Mouse (Mus musculus) midbrain, embryonic 10.5 days (tissue): ENCODE measurements at regions not wholly inside any gene's neighbourhood (a gene's known extent, or its start where the extent isn't known, plus 50 kb on each side); places are given as distances from the start of the nearest gene placed in this dataset.

Experiments
- DNase-seq: peaks from one replicate; pipeline ENCODE4 v3.0.0-alpha.2; 2017; ENCODE audit warnings: low spot score
- H3K27ac ChIP-seq: fragments of 300-500 bp; sonication (generic); replicated peaks from 2 replicates; pipeline ENCODE4 v1.5.1; 2016; ENCODE audit warnings: mild to moderate bottlenecking
- H3K27me3 ChIP-seq: fragments of 300-500 bp; sonication (generic); 2 replicates; pipeline ENCODE4 v1.6.1; 2016; ENCODE audit warnings: low read depth, mild to moderate bottlenecking; ENCODE audit not compliant: poor library complexity, severe bottlenecking
- H3K36me3 ChIP-seq: fragments of 300-500 bp; sonication (generic); 2 replicates; pipeline ENCODE4 v1.6.1; 2016; ENCODE audit warnings: mild to moderate bottlenecking, moderate library complexity
- H3K4me1 ChIP-seq: fragments of 300-500 bp; sonication (generic); 2 replicates; pipeline ENCODE4 v1.6.1; 2016
- H3K4me3 ChIP-seq: fragments of 300-500 bp; sonication (generic); 2 replicates; pipeline ENCODE4 v1.5.1; 2016; ENCODE audit warnings: mild to moderate bottlenecking, moderate library complexity
- H3K9me3 ChIP-seq: fragments of 300-500 bp; sonication (generic); replicated peaks from 2 replicates; pipeline ENCODE4 v1.6.1; 2016; ENCODE audit warnings: mild to moderate bottlenecking
- WGBS: fragments of 180-500 bp; shearing (Covaris S2); methylation state at CpG from one replicate; pipeline ENCODE4 v1.1.7; 2016; 5-methylcytosine and 5-hydroxymethylcytosine counted together

DNA sequence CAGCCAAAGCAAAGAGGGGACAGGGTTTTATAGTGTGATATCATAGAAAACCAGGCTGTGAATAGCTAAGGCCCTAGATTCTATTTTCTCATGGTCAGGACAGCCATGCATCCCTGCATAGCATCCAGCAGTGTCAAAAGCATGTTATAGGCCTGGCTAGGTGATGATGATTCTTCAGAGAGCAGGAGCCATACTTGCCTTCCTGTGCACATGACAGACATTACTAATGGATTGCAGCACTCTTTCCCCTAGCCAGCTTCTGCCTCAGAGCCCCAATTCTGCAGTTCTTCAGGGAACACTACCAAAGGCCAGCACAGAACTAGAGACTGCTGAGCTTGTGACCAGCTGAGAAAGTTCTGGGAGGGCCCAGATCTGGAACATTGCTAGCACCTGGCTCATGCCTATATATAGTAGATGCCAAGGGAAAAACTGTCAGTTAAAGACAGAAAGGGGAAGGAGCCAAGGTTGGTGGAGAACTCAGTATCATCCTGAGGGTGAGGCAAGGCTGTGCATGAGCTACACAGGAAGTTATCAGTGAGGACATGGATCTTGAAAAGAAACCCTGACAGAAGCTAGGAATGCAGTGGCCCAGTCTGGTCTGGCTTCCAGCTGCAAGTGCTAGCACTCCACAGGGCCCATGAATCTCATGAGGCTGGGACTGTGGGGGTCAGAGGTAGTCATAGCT is 95.6 kb downstream of the 1810010D01Rik start:
- Histone ChIP-seq H3K27me3 (no peaks in the 10 kb centered on the region), H3K4me1 (peaks cover 28% of the 10 kb centered on the region), H3K4me3 (no peak overlapping the region), H3K36me3 (no peaks in the 10 kb centered on the region), H3K27ac (0 out of 2 replicates have a peak overlapping the region, but pooled peaks have one; percentile 46), H3K9me3 (no peaks in the 10 kb centered on the region)
- no peak for DNase-seq

DNA sequence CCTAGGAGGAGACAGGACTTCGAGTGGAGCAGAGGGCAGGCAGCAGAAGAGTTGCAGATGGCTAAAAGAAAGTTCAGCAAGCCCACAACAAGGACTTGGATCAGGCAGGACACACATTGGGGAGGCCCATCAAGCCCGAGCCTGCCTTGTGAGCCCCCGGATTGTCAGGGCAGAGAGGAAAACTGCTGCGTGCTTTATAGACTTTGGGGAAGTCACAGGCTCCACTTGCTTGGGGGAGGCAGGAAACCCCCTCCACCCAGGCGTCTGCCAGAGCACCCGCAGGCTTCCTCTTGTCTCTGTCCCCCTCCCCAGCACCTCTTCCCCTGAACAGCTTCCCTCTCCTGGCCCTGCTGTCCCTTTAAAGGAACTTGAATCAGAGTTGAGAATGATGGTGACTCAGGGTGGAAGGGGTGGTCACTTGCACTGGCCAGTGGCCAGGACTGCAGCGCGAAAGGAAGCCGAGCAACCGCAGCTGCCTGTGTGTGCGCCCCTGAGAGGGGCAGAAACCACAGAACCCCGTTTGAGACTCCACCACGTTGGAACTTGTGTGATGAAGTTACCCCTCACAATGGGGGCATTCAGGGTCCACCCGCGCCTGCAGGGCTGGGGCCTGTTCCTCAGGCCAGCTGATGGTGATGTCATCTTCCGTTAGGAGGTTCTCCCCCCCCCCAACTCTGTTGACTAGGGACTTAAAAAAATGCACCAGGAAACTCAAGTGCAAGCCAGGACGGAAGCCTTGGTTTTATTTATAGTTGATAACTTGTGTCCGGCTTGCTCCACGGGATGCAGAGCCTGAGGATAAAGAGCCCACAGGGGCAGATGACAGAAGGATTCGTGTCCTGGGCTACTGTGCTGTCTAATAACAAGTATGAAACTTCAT is 96.4 kb downstream of the 1810010D01Rik start:
- Histone ChIP-seq H3K27ac (peak overlapping the region; percentile 72), H3K4me3 (no peak overlapping the region), H3K9me3 (no peaks in the 10 kb centered on the region), H3K27me3 (no peaks in the 10 kb centered on the region), H3K4me1 (peaks cover 28% of the 10 kb centered on the region), H3K36me3 (no peaks in the 10 kb centered on the region)
- DNase-seq = no peak
- 75% methylated on average over 20 of the region's 20 CpGs for WGBS

DNA sequence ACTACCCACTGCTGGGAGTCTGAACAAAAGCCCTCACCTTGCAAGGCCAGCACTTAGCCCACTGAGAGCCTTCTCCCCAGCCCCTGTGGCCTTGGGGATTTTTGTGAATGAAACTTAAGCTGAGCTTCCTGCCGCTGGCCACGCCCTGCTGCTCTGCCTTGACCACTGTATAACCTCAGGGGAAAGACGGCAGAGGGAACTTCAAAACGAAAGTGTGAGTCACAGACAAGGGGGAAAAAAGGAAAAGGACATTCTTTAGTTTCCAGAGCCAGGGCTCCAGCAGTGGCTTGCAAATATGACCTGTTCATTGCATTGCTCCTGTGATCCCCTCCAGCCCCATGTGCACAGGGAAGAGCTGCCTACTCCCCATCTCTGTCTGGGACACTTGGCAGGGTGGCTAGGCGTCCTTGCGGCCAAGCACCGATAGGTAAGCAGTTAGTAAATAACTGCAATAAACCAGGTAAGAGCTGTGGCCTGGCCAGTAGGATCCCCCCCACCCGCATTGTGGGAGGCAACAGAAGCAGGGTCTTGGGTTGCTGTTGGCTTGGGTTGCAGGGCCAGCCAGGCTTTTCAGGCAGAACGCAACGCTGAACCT is 97.2 kb downstream of the 1810010D01Rik start:
- Histone ChIP-seq H3K4me3 (no peak overlapping the region), H3K9me3 (no peaks in the 10 kb centered on the region), H3K36me3 (no peaks in the 10 kb centered on the region), H3K27me3 (no peaks in the 10 kb centered on the region), H3K27ac (peak overlapping the region; percentile 72), H3K4me1 (peaks cover 28% of the 10 kb centered on the region)
- 53% methylated on average over 10 of the region's 10 CpGs for WGBS
- no peak for DNase-seq

DNA sequence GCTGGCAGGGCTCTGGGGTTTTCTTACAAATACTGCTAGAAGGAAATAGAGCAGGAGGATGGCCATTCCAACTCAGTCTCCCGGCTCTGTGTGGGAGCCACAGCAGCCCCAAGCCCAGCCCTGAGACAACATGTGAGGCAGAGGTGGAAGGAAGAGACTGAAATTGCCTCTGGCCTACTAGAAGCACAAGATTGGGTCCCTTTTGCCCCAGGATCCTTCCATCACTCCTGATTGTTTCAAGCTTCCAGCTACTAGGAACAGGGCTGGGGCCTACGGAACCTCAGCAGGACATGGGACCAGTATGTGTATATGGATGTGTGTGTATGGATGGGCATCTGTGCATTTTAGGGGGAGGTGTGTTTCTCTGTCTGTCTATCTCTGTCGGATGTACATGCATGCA is 97.9 kb downstream of the 1810010D01Rik start:
- DNase-seq = no peak
- 83% methylated on average over 3 of the region's 3 CpGs for WGBS
- H3K27ac ChIP-seq = peak overlapping the region; percentile 72; the same call in 1 of the 2 replicates

DNA sequence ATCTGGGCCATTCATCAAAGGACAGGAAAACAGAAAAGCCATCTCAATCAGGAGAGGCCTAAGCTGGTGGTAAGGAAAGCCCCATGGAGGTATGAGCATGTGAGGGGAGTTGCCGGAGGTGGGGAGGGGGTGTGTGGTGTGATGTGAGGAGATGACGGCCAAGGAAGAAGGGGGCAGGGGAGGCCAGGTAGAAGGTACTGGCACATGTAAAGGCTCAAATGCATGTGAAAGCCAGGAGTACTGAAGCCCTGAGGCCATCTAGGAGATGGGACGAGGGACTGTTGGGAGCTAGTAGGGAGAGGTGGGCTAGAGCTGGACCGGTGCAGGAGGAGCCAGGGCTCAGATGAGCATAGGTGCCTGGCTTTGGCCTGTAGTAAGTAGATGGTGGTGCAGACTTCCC is 98.4 kb downstream of the 1810010D01Rik start:
- H3K36me3 ChIP-seq = no peaks in the 10 kb centered on the region
- H3K4me1 ChIP-seq = peaks cover 25% of the 10 kb centered on the region
- 90% methylated on average over 4 of the region's 4 CpGs for WGBS
- no peak for DNase-seq
- H3K4me3 ChIP-seq = no peak overlapping the region
- H3K9me3 ChIP-seq = no peaks in the 10 kb centered on the region
- peak overlapping the region; percentile 4; the same call in 1 of the 2 replicates for H3K27ac ChIP-seq
- no peaks in the 10 kb centered on the region for H3K27me3 ChIP-seq

More for the DNA sequence above, 97.9 kb downstream of the 1810010D01Rik start:
- Histone ChIP-seq H3K36me3 (no peaks in the 10 kb centered on the region), H3K4me3 (no peak overlapping the region), H3K27me3 (no peaks in the 10 kb centered on the region), H3K4me1 (peaks cover 28% of the 10 kb centered on the region), H3K9me3 (no peaks in the 10 kb centered on the region)

DNA sequence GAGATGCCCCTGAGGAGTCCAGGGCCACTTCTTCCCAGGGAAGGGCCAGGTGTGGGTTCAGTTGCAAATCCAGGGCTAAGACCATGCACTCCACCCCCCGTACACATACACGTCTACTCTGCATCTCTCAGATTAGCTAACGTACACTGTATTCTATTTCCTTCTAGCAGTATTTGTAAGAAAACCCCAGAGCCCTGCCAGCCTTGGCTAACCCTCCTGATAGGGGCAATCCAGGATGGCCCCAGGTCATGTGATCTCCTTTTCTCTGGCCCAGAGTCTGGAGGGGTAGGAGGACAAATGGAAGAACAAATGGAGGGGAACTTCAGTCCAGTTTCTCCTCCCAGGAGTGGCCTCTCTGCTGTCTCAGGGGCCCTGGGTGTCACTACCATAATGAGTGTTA is 98.9 kb downstream of the 1810010D01Rik start:
- H3K27ac ChIP-seq = peak overlapping the region; percentile 4; the same call in 1 of the 2 replicates
- H3K4me1 ChIP-seq = peaks cover 20% of the 10 kb centered on the region
- no peaks in the 10 kb centered on the region for H3K27me3 ChIP-seq
- no peak for DNase-seq
- no peaks in the 10 kb centered on the region for H3K9me3 ChIP-seq
- no peak overlapping the region for H3K4me3 ChIP-seq
- no peaks in the 10 kb centered on the region for H3K36me3 ChIP-seq
- 93% methylated on average over 3 of the region's 3 CpGs for WGBS

DNA sequence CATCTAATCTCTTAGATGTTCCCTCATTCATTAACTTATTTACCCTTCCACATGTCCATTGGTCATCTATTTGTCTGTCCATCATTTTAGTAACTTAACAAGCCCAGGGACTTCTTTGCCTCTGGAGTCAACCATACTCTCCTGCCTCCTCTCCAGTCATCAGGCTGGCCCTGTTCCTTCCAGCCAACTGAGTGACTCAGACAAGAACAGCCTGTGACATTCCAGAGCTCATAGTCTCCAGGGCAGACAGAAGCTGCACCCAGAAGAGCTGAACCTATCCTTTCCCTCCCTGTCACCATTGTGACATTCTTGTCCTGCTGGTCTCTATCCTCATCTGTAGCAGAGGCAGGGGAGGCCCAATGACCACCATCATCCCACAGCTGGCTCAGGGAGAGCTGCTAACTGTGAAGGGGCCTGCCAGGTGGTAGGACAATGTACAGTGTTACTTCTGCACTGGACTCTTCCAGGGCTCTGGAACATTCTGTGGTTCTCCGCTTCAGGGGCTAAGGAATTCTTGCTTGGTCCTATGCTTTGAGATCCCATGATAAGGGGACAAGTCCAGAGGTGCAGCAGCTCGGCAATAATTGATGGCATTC is 100.2 kb downstream of the 1810010D01Rik start:
- Histone ChIP-seq H3K36me3 (no peaks in the 10 kb centered on the region), H3K27ac (no peak overlapping the region), H3K4me3 (no peak overlapping the region), H3K9me3 (no peaks in the 10 kb centered on the region), H3K4me1 (peaks cover 17% of the 10 kb centered on the region), H3K27me3 (no peaks in the 10 kb centered on the region)
- 89% methylated on average over 2 of the region's 2 CpGs for WGBS
- no peak for DNase-seq

DNA sequence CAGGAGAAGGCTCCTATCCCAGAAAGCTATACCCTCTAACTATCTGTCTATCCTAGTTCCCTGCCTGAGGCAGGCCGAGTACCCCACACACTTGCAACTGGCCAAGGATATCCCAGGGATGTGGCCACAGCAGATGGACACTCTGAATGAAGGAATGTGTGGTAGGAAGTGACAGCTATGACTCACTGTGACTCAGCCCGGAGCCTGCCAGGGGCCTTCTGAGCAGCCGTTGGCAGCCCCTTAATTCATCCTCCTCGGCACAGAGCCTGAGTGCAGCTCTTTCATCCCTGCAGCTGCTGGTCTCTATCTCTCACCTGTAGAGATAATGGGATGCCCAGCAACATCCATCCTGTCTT is 101.4 kb downstream of the 1810010D01Rik start:
- no peaks in the 10 kb centered on the region for H3K36me3 ChIP-seq
- H3K4me1 ChIP-seq = peaks cover 12% of the 10 kb centered on the region
- no peaks in the 10 kb centered on the region for H3K9me3 ChIP-seq
- no peak overlapping the region for H3K4me3 ChIP-seq
- DNase-seq = no peak
- whole genome bisulfite sequencing = 86% methylated on average over 4 of the region's 4 CpGs
- H3K27me3 ChIP-seq = no peaks in the 10 kb centered on the region
- no peak overlapping the region for H3K27ac ChIP-seq

DNA sequence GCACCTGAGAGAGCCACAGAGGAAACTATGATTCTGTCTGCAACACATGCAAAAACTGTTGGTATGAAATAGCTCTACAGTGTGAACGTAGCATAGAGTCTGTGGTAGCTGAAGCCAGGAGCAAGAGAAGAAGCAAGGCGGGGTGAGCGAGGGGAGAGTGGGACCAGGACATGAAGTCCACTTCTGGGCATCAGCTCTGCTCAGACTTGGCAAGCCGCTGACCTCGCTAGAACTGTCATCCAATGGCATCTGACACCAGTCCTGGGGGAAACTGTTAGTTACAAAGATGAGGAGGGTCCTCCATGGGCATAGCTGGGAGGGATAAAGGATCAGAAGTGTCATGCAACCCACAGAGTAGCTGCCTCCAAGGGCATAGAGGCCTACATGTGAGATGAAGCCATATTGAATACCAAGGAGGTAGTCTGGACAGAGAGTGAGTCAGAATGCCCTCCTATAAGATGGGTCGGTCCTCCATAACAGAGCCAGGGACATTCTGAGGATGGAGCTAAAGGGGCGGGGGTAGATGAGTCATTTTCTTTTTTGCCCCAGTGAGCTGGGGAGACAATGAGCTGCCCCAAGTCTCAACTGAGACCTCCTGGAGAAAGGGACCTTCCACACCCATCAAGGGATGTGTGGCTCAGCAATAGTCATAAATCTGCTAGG is 102.0 kb downstream of the 1810010D01Rik start:
- Histone ChIP-seq H3K27ac (no peak overlapping the region), H3K4me3 (no peak overlapping the region), H3K4me1 (peaks cover 7% of the 10 kb centered on the region), H3K36me3 (no peaks in the 10 kb centered on the region), H3K27me3 (no peaks in the 10 kb centered on the region), H3K9me3 (no peaks in the 10 kb centered on the region)
- WGBS = 90% methylated on average over 7 of the region's 7 CpGs
- DNase-seq = no peak

DNA sequence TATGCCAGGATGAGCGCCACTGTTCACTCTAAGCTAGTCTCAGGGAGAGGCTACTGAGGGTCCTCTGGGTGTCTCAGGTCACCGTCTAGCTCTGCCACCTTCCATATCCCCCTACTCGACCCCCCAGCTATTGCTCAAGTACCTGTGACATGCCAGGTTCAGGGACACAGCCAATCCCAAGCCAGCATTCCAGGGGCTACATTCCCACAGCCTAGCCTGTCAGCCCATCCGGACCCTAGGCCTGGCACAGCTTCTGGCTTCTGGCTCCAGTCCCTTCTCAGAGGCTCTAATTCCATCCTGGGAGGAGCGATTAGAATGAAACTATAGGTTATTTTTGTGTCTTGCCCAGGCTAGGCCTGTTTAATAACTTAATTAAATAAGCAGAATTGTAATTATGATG is 105.2 kb downstream of the 1810010D01Rik start:
- Histone ChIP-seq H3K9me3 (no peaks in the 10 kb centered on the region), H3K4me3 (no peak overlapping the region), H3K27me3 (no peaks in the 10 kb centered on the region), H3K4me1 (no peaks in the 10 kb centered on the region), H3K27ac (0 out of 2 replicates have a peak overlapping the region, but pooled peaks have one; percentile 15), H3K36me3 (no peaks in the 10 kb centered on the region)
- no peak for DNase-seq
- WGBS = 79% methylated on average over 5 of the region's 5 CpGs

DNA sequence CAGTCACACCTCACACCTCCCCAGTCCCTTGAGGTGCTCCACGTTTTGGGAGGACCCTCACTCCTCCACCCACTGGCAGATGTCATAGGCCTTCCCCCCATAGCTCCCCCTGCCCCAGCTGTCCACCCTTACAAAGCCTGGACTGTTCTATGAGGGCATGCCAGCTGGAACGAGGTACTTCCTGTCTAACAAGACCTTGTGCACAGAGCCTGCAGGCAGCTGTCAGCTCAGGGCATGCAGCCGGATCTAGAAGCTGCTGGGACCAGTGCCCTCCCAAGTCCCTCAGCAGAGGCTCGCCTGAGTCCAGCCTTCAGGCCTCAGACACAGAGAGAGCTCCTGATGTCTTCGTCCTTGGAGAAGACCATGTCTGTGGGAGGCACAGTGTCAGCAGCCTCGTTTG is 105.7 kb downstream of the 1810010D01Rik start:
- Histone ChIP-seq H3K4me1 (no peaks in the 10 kb centered on the region), H3K4me3 (no peak overlapping the region), H3K9me3 (no peaks in the 10 kb centered on the region), H3K36me3 (no peaks in the 10 kb centered on the region), H3K27ac (0 out of 2 replicates have a peak overlapping the region, but pooled peaks have one; percentile 15), H3K27me3 (no peaks in the 10 kb centered on the region)
- WGBS = 65% methylated on average over 6 of the region's 6 CpGs
- no peak for DNase-seq

DNA sequence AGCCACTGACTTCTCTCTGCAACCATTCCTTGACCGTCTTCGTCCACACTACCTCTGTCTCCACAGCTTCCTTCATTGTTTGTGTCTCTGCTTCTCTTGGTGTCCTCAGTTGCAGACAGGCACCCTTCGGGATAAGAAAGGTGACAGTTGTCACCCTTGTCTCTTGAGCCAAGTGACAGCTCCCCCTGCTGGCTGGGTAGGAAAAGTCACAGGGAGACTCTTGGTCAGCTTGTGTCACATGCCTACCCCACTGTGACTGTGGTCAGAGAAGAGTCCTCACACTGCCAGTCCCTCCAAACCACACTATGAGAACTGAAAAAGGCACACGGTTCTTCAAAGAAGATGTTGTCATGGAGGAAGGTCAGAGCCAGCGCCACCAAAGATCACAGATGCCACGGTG is 109.6 kb downstream of the 1810010D01Rik start:
- no peak overlapping the region for H3K27ac ChIP-seq
- H3K4me3 ChIP-seq = no peak overlapping the region
- no peaks in the 10 kb centered on the region for H3K27me3 ChIP-seq
- WGBS = 93% methylated on average over 6 of the region's 6 CpGs
- no peaks in the 10 kb centered on the region for H3K9me3 ChIP-seq
- H3K4me1 ChIP-seq = no peaks in the 10 kb centered on the region
- H3K36me3 ChIP-seq = no peaks in the 10 kb centered on the region
- DNase-seq = no peak
